Mouse (Mus musculus) midbrain, embryonic 16.5 days (tissue): ENCODE measurements at regions not wholly inside any gene's neighbourhood (a gene's known extent, or its start where the extent isn't known, plus 50 kb on each side); places are given as distances from the start of the nearest gene placed in this dataset.

Experiments used
- ATAC-seq: fragments of 200-750 bp; cut with Nextera tagmentation; 2 replicates; pipeline ENCODE4 v1.8.0; 2017; ENCODE audit warnings: moderate TSS enrichment
- H3K27ac ChIP-seq: fragments of 300-500 bp; sonication (generic); 2 replicates; pipeline ENCODE4 v1.5.1; 2014; ENCODE audit warnings: mild to moderate bottlenecking, low read length, mixed read lengths
- H3K27me3 ChIP-seq: fragments of 300-500 bp; sonication (generic); 2 replicates; pipeline ENCODE4 v1.6.1; 2014; ENCODE audit warnings: low read depth, low read length, mixed read lengths; ENCODE audit not compliant: control insufficient read depth, insufficient read depth
- H3K36me3 ChIP-seq: fragments of 300-500 bp; sonication (generic); 2 replicates; pipeline ENCODE4 v1.6.1; 2014; ENCODE audit warnings: mild to moderate bottlenecking, low read length, moderate library complexity, mixed read lengths; ENCODE audit not compliant: control insufficient read depth, insufficient read depth
- H3K4me1 ChIP-seq: fragments of 300-500 bp; sonication (generic); 2 replicates; pipeline ENCODE4 v1.6.1; 2014; ENCODE audit warnings: mild to moderate bottlenecking, low read length, mixed read lengths; ENCODE audit not compliant: control insufficient read depth, insufficient read depth
- H3K4me2 ChIP-seq: fragments of 300-500 bp; sonication (generic); 2 replicates; pipeline ENCODE4 v1.6.1; 2014; ENCODE audit warnings: mild to moderate bottlenecking, low read length, mixed read lengths
- H3K4me3 ChIP-seq: fragments of 300-500 bp; sonication (generic); 2 replicates; pipeline ENCODE4 v1.5.1; 2014; ENCODE audit warnings: low read depth, mild to moderate bottlenecking, low read length, moderate library complexity, mixed read lengths
- H3K9ac ChIP-seq: fragments of 300-500 bp; sonication (generic); 2 replicates; pipeline ENCODE4 v1.6.1; 2014; ENCODE audit warnings: low read depth, low read length, mixed read lengths
- H3K9me3 ChIP-seq: fragments of 300-500 bp; sonication (generic); replicated peaks from 2 replicates; pipeline ENCODE4 v1.6.1; 2014; ENCODE audit warnings: mild to moderate bottlenecking, low read length, mixed read lengths; ENCODE audit not compliant: control insufficient read depth, poor library complexity, severe bottlenecking
- WGBS: fragments of 180-500 bp; shearing (Covaris S2); extraction: QIAGEN DNeasy Blood & Tissue Kit; methylation state at CpG from one replicate; pipeline ENCODE4 v1.1.7; 2014; 5-methylcytosine and 5-hydroxymethylcytosine counted together

DNA sequence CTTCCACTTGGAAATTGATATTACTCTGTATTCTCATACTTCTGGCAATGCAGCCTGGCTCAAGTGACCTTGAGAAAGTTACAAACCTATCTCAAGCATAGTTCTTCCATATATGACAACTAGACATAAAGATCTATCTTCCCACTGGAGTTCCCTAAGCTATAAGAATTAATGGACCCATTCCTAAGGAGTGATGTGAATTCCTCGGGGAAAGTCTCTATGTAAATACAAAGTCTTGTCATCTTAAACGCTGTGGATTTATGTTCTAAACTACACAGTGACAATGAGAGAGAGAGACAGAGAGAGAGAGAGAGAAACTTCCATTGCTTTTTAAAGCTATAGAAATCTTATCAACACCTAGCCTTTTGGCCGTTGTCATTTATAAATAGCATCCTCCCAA lies 394.8 kb downstream of the Phex start:
- no peak overlapping the region for H3K4me2 ChIP-seq
- H3K36me3 ChIP-seq = no peaks in the 10 kb centered on the region
- 91% methylated on average over 3 of the region's 3 CpGs for WGBS
- ATAC-seq = no peak
- no peak overlapping the region for H3K4me3 ChIP-seq
- no peak overlapping the region for H3K9ac ChIP-seq
- no peaks in the 10 kb centered on the region for H3K27me3 ChIP-seq
- H3K27ac ChIP-seq = no peak overlapping the region
- no peaks in the 10 kb centered on the region for H3K9me3 ChIP-seq
- no peaks in the 10 kb centered on the region for H3K4me1 ChIP-seq

DNA sequence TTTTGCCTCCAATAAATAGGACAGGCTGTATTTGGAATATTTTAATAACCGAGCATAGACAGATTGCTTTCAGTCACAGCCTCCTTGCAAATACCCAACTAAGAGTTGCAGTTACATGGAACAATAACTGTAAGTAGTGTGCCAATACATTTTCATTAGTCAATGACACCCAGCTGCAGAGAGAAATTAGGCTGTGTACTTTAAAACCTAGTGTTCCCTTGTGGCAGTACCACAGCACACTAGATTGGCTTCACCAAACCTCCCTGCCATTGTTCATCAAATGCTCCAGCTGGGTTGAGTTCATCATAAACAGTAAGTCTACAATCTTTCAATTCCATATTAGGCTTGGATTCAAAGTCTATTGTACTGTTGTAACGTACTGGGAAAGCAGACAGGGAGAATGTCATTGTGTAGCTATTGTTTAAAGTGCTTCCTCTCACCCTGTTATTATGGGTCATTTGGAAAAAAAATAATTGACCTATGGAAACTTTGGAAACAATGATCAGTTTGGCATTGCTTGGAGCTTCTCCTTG lies 425.1 kb downstream of the Phex start:
- no peak overlapping the region for H3K9ac ChIP-seq
- H3K4me2 ChIP-seq = no peak overlapping the region
- H3K36me3 ChIP-seq = no peaks in the 10 kb centered on the region
- no peaks in the 10 kb centered on the region for H3K27me3 ChIP-seq
- H3K4me3 ChIP-seq = no peak overlapping the region
- H3K27ac ChIP-seq = no peak overlapping the region
- H3K9me3 ChIP-seq = no peaks in the 10 kb centered on the region
- WGBS = 52% methylated on average over 2 of the region's 2 CpGs
- no peak for ATAC-seq
- H3K4me1 ChIP-seq = no peaks in the 10 kb centered on the region

DNA sequence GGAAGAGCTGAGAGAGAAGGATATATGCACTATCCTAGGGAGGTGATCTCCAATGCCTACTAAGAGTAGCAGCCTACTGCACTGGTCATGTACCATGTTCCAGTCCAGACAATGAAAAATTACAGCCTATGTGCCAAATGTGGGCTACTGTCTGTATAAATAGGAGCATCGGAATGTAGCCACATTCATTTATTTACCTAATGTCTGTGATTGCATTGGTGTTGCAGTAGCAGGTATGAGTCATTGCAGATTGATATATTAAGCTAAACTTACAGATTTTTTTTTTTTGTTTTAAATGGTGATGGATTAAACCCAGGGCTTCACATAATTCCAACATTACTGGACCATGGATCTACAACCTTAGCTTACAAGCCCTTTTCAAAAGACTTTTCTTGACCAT lies 468.0 kb downstream of the Phex start:
- H3K36me3 ChIP-seq = no peaks in the 10 kb centered on the region
- H3K4me3 ChIP-seq = no peak overlapping the region
- no peaks in the 10 kb centered on the region for H3K4me1 ChIP-seq
- H3K27me3 ChIP-seq = no peaks in the 10 kb centered on the region
- no peaks in the 10 kb centered on the region for H3K9me3 ChIP-seq
- H3K27ac ChIP-seq = no peak overlapping the region
- no peak overlapping the region for H3K4me2 ChIP-seq
- 87% methylated on average over 1 of the region's 1 CpGs for WGBS
- no peak for ATAC-seq
- H3K9ac ChIP-seq = no peak overlapping the region

DNA sequence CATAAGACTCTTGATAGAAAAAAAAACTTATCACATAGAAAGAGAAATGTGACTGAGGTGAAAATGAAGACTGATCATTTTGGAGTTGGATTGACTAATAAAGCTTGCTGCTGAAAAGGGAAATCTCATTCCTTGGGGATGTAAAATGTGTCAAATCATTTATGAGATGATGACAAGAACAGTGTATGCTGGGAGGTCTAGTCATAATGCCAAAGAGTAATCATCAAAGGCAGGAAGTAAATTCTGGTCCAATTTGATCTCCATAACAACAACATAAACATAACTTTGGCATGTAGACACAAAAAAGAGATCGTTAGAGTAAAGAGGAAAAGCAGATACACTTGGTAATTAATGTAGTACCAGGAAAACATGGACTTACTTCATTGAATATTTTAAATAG lies 470.9 kb downstream of the Phex start:
- Histone ChIP-seq H3K27me3 (no peaks in the 10 kb centered on the region), H3K9me3 (no peaks in the 10 kb centered on the region), H3K36me3 (no peaks in the 10 kb centered on the region), H3K4me3 (no peak overlapping the region), H3K4me2 (no peak overlapping the region), H3K9ac (no peak overlapping the region), H3K27ac (no peak overlapping the region), H3K4me1 (no peaks in the 10 kb centered on the region)
- 83% methylated on average over 1 of the region's 1 CpGs for WGBS
- no peak for ATAC-seq

DNA sequence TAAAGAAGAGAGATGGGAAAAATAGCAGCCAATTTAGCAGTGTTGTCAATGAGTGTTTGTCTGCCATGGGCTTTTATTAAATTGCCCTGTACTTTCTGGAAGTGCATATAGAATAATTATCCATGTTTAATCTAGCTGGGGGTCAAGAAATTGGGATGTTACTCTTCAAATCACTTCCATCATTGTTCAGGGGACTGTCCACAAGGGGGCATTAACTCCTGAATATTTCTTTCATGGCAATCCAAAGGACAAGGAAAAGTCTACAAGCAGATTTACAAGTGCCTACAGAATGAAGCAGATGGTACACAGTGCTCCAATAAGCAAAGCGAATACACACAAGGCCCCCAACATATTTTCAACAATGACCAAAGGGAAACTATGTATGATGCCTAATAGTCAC lies 501.7 kb downstream of the Phex start:
- Histone ChIP-seq H3K27ac (no peak overlapping the region), H3K4me1 (no peaks in the 10 kb centered on the region), H3K9ac (no peak overlapping the region), H3K4me2 (no peak overlapping the region), H3K4me3 (no peak overlapping the region), H3K27me3 (no peaks in the 10 kb centered on the region), H3K9me3 (no peaks in the 10 kb centered on the region), H3K36me3 (no peaks in the 10 kb centered on the region)
- ATAC-seq = no peak
- 83% methylated on average over 1 of the region's 1 CpGs for WGBS
